Mouse (Mus musculus): ENCODE data around the gene Dusp1.

DNA sequence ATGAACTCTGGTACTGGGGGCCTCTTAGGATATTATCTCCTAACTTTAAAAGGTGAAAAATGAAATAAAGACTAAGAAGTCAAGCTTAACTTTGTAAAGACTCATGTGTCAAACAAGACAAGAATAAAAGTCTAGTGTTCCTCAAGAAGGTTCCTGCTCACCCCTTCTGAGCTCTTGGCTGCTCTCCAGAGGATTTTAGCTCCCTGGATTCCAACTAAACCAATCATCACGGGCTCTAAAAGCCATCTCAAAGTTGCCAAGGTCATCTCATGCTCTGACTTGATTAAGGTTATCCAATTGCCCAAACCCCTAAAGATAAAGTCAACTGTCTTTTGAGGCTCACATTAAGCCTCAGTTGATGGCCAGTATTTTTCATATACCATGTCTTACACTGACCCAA lies 63.3 kb downstream of the Dusp1 start:
- TF ChIP-seq CTCF (IDR thresholded peaks at IDR 0.05) (no peak), POLR2A (IDR thresholded peaks at IDR 0.05; ENCODE audit: insufficient read depth, low read depth, low read length) (no peak), EP300 (IDR thresholded peaks at IDR 0.05; ENCODE audit: insufficient read depth, low read depth, low read length) (no peak)

All from heart, adult 2 months (tissue).